Mouse (Mus musculus): Measurements from ENCODE around the gene Cacna2d3. TPM values are rescaled to one million over a fixed set of nuclear protein-coding genes. Genes with fewer than 3 reads are reported as not detected.

Gene Cacna2d3
- polyA plus RNA-seq, 1 experiment from 2014 or later, result 1.3 TPM

DNA sequence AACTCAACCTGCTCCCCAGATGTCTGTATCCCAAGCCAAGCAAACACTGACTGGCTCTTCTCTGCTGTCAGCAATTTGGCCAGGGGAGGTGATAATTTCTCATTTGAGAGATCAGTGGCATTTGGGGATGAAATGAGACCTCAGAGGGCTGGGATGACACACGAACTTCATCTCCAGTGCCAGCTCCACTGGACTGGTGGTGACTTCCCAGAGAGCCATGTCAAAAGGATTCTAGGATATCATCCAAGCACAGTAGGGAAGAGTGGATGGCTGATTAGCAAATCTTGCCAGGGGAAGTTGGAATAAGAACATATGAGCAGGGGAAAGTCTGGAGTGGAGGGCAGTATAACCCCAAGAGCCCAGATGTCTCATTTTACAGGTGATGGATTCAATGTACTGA lies 143.9 kb downstream of the Cacna2d3 start:
- WGBS, result 59% methylated on average over 1 of the region's 1 CpGs
- no peaks in the 10 kb centered on the region for H3K9me3 ChIP-seq (ENCODE audit: control insufficient read depth, low read length)
- no peaks in the 10 kb centered on the region for H3K36me3 ChIP-seq (ENCODE audit: control insufficient read depth, insufficient read depth, low read length)
- H3K27ac ChIP-seq (replicated peaks in 1 of 2; ENCODE audit: control insufficient read depth in 1 of 2, insufficient read depth in 1 of 2, low read depth in 2 of 2, low read length in 2 of 2), result no peak overlapping the region
- no peak overlapping the region for H3K9ac ChIP-seq (ENCODE audit: low read length)
- H3K27me3 ChIP-seq (ENCODE audit: control insufficient read depth, insufficient read depth, low read length), result no peaks in the 10 kb centered on the region
- no peak overlapping the region for H3K4me3 ChIP-seq (ENCODE audit: control insufficient read depth in 1 of 2, insufficient read depth in 1 of 2, low read depth in 1 of 2, low read length in 2 of 2)
- no peaks in the 10 kb centered on the region for H3K4me1 ChIP-seq (ENCODE audit: control insufficient read depth in 2 of 2, insufficient read depth in 2 of 2, low read length in 2 of 2)
- no peak for ATAC-seq (ENCODE audit: insufficient number of reproducible peaks, insufficient read depth, low FRiP score, low read depth)
- H3K4me2 ChIP-seq (ENCODE audit: low read length), result no peak overlapping the region

DNA sequence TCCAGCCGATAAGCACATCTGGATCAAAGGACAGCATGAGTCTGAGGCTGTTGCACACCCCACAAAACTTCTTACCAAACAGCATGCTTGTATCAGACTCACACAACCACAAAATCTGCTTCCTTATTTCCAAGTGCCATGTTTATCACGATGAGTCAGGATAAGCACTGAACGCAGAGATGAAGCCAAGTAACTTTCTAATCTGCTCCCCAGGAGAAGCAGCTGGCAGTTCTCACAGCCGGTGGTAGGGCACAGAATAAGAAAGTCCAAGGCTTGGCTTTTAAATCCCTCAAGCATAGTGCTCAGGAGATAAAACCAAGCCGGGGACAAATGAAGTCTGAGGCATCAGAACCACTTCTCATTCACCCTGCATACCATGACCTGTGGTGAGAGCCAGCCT lies 146.1 kb downstream of the Cacna2d3 start:
- H3K4me1 ChIP-seq (ENCODE audit: control insufficient read depth in 2 of 2, insufficient read depth in 2 of 2, low read length in 2 of 2), result no peaks in the 10 kb centered on the region
- H3K36me3 ChIP-seq (ENCODE audit: control insufficient read depth, insufficient read depth, low read length), result no peaks in the 10 kb centered on the region
- H3K4me2 ChIP-seq (ENCODE audit: low read length), result no peak overlapping the region
- no peak for ATAC-seq (ENCODE audit: insufficient number of reproducible peaks, insufficient read depth, low FRiP score, low read depth)
- no peak overlapping the region for H3K9ac ChIP-seq (ENCODE audit: low read length)
- no peaks in the 10 kb centered on the region for H3K27me3 ChIP-seq (ENCODE audit: control insufficient read depth, insufficient read depth, low read length)
- WGBS, result 36% methylated on average over 5 of the region's 5 CpGs
- no peak overlapping the region for H3K4me3 ChIP-seq (ENCODE audit: control insufficient read depth in 1 of 2, insufficient read depth in 1 of 2, low read depth in 1 of 2, low read length in 2 of 2)
- H3K27ac ChIP-seq (replicated peaks in 1 of 2; ENCODE audit: control insufficient read depth in 1 of 2, insufficient read depth in 1 of 2, low read depth in 2 of 2, low read length in 2 of 2), result no peak overlapping the region
- no peaks in the 10 kb centered on the region for H3K9me3 ChIP-seq (ENCODE audit: control insufficient read depth, low read length)

DNA sequence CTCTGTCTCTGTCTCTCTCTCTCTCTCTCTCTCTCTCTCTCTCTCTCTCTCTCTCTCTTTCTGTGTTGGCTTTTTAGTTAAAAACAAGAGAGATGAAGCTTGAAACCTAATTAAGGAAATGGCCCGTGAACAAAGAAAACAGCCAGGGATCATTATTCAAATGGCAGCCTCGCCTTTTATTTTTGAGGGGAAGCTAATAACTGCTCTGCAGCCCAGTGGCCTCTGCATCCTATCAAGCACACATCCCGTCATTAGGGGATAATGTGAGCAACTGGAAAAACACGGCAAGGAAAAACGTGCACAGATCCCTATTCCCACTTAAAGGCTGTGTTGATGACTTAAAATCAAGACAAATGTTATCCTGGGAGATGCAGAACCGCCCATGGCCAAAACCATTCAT lies 159.0 kb downstream of the Cacna2d3 start:
- H3K4me3 ChIP-seq (ENCODE audit: control insufficient read depth in 1 of 2, insufficient read depth in 1 of 2, low read depth in 1 of 2, low read length in 2 of 2), result no peak overlapping the region
- 55% methylated on average over 6 of the region's 6 CpGs for WGBS
- H3K27me3 ChIP-seq (ENCODE audit: control insufficient read depth, insufficient read depth, low read length), result no peaks in the 10 kb centered on the region
- no peak overlapping the region for H3K9ac ChIP-seq (ENCODE audit: low read length)
- no peaks in the 10 kb centered on the region for H3K4me1 ChIP-seq (ENCODE audit: control insufficient read depth in 2 of 2, insufficient read depth in 2 of 2, low read length in 2 of 2)
- H3K9me3 ChIP-seq (ENCODE audit: control insufficient read depth, low read length), result no peaks in the 10 kb centered on the region
- ATAC-seq (ENCODE audit: insufficient number of reproducible peaks, insufficient read depth, low FRiP score, low read depth), result no peak
- H3K27ac ChIP-seq (replicated peaks in 1 of 2; ENCODE audit: control insufficient read depth in 1 of 2, insufficient read depth in 1 of 2, low read depth in 2 of 2, low read length in 2 of 2), result no peak overlapping the region
- H3K36me3 ChIP-seq (ENCODE audit: control insufficient read depth, insufficient read depth, low read length), result no peaks in the 10 kb centered on the region
- H3K4me2 ChIP-seq (ENCODE audit: low read length), result no peak overlapping the region

DNA sequence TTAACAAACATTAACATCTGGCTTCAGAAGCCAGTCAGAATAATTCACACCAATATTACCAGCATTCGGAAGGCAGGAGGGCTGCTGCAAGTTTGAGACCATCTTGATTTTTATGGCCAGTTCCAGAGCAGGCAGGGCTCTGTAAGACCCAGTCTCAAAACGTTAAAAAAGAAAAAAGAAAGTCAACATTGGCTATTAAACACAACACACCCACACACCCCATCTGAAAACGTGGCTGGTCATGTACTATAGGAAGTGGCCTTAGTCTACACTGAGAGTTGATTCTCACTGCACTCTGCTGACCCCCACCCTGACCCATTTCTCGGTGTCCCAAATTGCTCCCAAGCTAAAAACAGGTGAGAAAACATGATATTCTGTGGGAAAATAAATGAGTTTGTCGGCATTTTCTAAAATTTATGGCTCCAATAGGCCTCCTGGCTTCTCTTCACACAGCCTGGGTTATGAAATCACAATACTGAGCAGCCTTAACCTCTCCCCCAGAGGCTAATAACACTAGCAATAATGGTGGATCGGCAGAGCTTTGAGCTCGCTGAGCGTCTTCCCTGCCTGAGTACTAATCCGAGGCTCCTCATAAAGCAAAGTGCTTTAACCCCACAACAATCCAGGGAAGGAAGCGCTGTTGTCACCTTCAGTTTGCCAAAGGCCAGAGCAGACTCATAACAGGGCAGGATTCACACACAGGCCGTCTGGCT lies 160.4 kb downstream of the Cacna2d3 start:
- ATAC-seq (ENCODE audit: insufficient number of reproducible peaks, insufficient read depth, low FRiP score, low read depth), result no peak
- Histone ChIP-seq H3K4me2 (ENCODE audit: low read length) (no peak overlapping the region), H3K9me3 (ENCODE audit: control insufficient read depth, low read length) (no peaks in the 10 kb centered on the region), H3K27me3 (ENCODE audit: control insufficient read depth, insufficient read depth, low read length) (no peaks in the 10 kb centered on the region), H3K27ac (replicated peaks in 1 of 2; ENCODE audit: control insufficient read depth in 1 of 2, insufficient read depth in 1 of 2, low read depth in 2 of 2, low read length in 2 of 2) (no peak overlapping the region), H3K4me1 (ENCODE audit: control insufficient read depth in 2 of 2, insufficient read depth in 2 of 2, low read length in 2 of 2) (no peaks in the 10 kb centered on the region), H3K9ac (ENCODE audit: low read length) (no peak overlapping the region), H3K4me3 (ENCODE audit: control insufficient read depth in 1 of 2, insufficient read depth in 1 of 2, low read depth in 1 of 2, low read length in 2 of 2) (no peak overlapping the region), H3K36me3 (ENCODE audit: control insufficient read depth, insufficient read depth, low read length) (no peaks in the 10 kb centered on the region)
- 77% methylated on average over 11 of the region's 11 CpGs for WGBS

DNA sequence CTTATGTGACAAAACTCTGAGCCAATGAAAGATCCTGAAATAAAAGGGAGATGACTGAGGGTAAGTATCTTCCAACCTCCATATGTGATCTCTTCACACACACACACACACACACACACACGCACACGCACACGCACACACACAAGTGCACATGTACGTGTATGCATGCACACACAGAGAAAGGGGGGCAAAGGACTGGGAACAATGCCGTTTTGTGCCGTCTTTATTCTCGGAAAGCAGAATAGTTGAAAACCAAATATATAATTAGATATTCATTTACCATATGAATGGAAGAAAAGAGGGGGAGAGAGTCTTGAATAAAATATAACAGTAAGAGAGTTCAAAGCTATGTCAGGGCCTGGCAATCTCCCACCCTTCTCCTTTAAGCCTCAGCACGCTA lies 163.2 kb downstream of the Cacna2d3 start:
- Histone ChIP-seq H3K4me3 (ENCODE audit: control insufficient read depth in 1 of 2, insufficient read depth in 1 of 2, low read depth in 1 of 2, low read length in 2 of 2) (no peak overlapping the region), H3K4me1 (ENCODE audit: control insufficient read depth in 2 of 2, insufficient read depth in 2 of 2, low read length in 2 of 2) (no peaks in the 10 kb centered on the region), H3K36me3 (ENCODE audit: control insufficient read depth, insufficient read depth, low read length) (no peaks in the 10 kb centered on the region), H3K9me3 (ENCODE audit: control insufficient read depth, low read length) (no peaks in the 10 kb centered on the region), H3K4me2 (ENCODE audit: low read length) (no peak overlapping the region), H3K27me3 (ENCODE audit: control insufficient read depth, insufficient read depth, low read length) (no peaks in the 10 kb centered on the region), H3K9ac (ENCODE audit: low read length) (no peak overlapping the region), H3K27ac (replicated peaks in 1 of 2; ENCODE audit: control insufficient read depth in 1 of 2, insufficient read depth in 1 of 2, low read depth in 2 of 2, low read length in 2 of 2) (no peak overlapping the region)
- WGBS, result 89% methylated on average over 8 of the region's 8 CpGs
- no peak for ATAC-seq (ENCODE audit: insufficient number of reproducible peaks, insufficient read depth, low FRiP score, low read depth)

DNA sequence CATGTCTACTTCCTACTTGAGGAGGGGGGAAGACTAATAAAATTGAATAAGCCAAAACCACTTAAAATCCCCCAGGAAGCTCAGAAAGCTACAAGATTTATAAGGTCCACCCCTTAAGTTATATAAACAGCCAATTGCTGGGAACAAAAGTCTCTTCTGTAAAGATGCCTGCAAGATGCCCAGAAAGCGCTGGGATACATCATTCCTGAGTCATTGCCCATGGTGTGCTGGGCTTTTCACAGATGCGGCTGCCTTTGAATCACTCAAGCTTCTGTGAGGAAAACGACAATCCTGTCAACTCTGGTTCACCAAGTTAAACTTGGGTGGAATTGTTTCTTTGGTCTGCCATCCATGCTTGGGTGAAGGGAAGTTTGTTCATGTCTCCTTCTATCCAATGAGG lies 165.5 kb downstream of the Cacna2d3 start:
- Histone ChIP-seq H3K9me3 (ENCODE audit: control insufficient read depth, low read length) (no peaks in the 10 kb centered on the region), H3K4me2 (ENCODE audit: low read length) (no peak overlapping the region), H3K27me3 (ENCODE audit: control insufficient read depth, insufficient read depth, low read length) (no peaks in the 10 kb centered on the region), H3K27ac (replicated peaks in 1 of 2; ENCODE audit: control insufficient read depth in 1 of 2, insufficient read depth in 1 of 2, low read depth in 2 of 2, low read length in 2 of 2) (no peak overlapping the region), H3K9ac (ENCODE audit: low read length) (no peak overlapping the region), H3K36me3 (ENCODE audit: control insufficient read depth, insufficient read depth, low read length) (no peaks in the 10 kb centered on the region), H3K4me3 (ENCODE audit: control insufficient read depth in 1 of 2, insufficient read depth in 1 of 2, low read depth in 1 of 2, low read length in 2 of 2) (no peak overlapping the region), H3K4me1 (ENCODE audit: control insufficient read depth in 2 of 2, insufficient read depth in 2 of 2, low read length in 2 of 2) (no peaks in the 10 kb centered on the region)
- WGBS, result 80% methylated on average over 3 of the region's 3 CpGs
- no peak for ATAC-seq (ENCODE audit: insufficient number of reproducible peaks, insufficient read depth, low FRiP score, low read depth)

DNA sequence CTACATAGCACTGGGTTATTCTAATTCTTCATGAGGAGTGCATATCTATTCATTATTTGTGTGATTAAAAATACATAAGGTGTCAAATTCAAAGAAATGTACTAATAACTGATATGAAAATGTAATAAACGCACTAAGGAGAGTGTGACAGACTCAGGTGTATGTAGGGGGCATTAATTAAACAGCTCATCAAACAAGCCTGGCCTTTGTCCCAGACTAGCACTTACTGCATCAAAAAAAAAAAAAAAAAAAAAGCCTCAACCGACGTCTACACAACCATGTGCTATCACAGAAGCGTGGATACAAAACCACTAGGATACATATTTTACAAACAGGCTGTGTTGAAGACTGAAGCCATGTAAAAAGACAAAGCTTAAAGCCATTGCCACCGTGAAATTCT lies 169.2 kb downstream of the Cacna2d3 start:
- Histone ChIP-seq H3K27me3 (ENCODE audit: control insufficient read depth, insufficient read depth, low read length) (no peaks in the 10 kb centered on the region), H3K4me3 (ENCODE audit: control insufficient read depth in 1 of 2, insufficient read depth in 1 of 2, low read depth in 1 of 2, low read length in 2 of 2) (no peak overlapping the region), H3K36me3 (ENCODE audit: control insufficient read depth, insufficient read depth, low read length) (no peaks in the 10 kb centered on the region), H3K27ac (replicated peaks in 1 of 2; ENCODE audit: control insufficient read depth in 1 of 2, insufficient read depth in 1 of 2, low read depth in 2 of 2, low read length in 2 of 2) (no peak overlapping the region), H3K9me3 (ENCODE audit: control insufficient read depth, low read length) (no peaks in the 10 kb centered on the region), H3K4me2 (ENCODE audit: low read length) (no peak overlapping the region), H3K4me1 (ENCODE audit: control insufficient read depth in 2 of 2, insufficient read depth in 2 of 2, low read length in 2 of 2) (no peaks in the 10 kb centered on the region), H3K9ac (ENCODE audit: low read length) (no peak overlapping the region)
- no peak for ATAC-seq (ENCODE audit: insufficient number of reproducible peaks, insufficient read depth, low FRiP score, low read depth)
- WGBS, result 80% methylated on average over 5 of the region's 5 CpGs

DNA sequence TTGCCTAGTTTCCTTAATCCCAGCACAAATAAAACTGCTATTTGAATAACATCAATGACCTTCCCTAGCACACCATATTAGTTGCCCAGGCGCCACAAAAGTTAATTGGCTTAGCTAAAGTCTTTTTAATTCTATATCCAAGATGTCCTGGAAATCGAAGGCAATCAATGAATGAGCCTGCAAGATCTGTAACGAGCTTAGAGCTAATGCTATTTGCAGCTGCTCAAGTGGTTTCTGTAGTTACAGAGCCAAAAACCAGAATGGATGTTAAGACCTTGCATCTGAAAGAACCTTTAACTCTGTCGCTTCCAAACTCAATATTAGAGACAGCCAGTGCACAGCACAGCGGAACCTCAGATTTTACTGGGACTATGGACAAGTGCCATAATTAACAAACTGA lies 173.0 kb downstream of the Cacna2d3 start:
- ATAC-seq (ENCODE audit: insufficient number of reproducible peaks, insufficient read depth, low FRiP score, low read depth), result no peak
- no peaks in the 10 kb centered on the region for H3K27me3 ChIP-seq (ENCODE audit: control insufficient read depth, insufficient read depth, low read length)
- WGBS, result 76% methylated on average over 5 of the region's 5 CpGs

More for the DNA sequence above, 173.0 kb downstream of the Cacna2d3 start:
- Histone ChIP-seq H3K4me3 (ENCODE audit: control insufficient read depth in 1 of 2, insufficient read depth in 1 of 2, low read depth in 1 of 2, low read length in 2 of 2) (no peak overlapping the region), H3K27ac (replicated peaks in 1 of 2; ENCODE audit: control insufficient read depth in 1 of 2, insufficient read depth in 1 of 2, low read depth in 2 of 2, low read length in 2 of 2) (no peak overlapping the region), H3K36me3 (ENCODE audit: control insufficient read depth, insufficient read depth, low read length) (no peaks in the 10 kb centered on the region), H3K4me2 (ENCODE audit: low read length) (no peak overlapping the region), H3K4me1 (ENCODE audit: control insufficient read depth in 2 of 2, insufficient read depth in 2 of 2, low read length in 2 of 2) (no peaks in the 10 kb centered on the region), H3K9me3 (ENCODE audit: control insufficient read depth, low read length) (no peaks in the 10 kb centered on the region), H3K9ac (ENCODE audit: low read length) (no peak overlapping the region)
